Mouse (Mus musculus): ENCODE data around the gene Tmem109.

The Tmem109 gene

DNA sequence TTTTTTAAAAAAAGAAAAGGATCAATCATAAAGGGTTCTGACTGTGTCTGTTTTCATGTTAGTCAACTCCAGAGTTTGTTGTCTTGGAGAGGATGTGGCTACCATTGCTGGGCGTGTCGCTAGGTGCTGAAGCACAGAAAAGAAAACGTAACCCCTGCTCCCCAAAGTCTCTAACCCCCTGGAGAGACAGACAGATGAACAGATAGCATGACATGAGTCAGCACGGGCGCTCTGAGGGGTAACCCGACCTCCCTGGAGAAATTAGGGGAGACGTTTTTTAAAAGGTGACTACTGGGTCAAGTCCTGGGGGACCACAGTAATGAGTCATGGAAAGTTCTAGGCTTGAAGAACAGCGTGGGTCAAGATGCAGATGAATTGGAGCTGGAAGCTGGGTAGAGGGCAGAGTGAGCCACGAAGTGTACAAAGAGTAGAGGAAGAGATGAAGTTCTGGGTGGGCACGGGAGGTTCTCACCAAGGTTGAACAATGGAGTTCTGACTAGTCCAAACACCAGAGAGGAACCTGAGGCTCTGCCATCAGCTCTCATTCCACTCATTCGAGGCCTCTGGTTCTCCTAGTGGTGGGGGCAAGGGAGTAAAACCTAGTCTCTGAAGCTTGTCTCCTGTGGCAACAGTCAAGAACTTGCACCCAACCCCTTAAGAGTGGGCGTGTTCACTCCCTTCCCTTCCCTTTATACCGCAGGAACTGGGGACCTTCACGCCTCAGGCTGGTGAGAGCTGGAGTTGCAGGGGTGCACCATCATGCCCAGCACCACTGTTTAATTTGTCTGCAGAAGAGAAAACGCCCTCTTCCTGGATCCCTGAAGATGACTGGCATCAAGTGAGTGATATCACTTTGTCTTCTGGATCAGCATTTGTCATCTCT lies 42.5 kb downstream of the Tmem109 start, which contains the start of gene Slc15a3:
TSS of gene Slc15a3 (plus strand) at position 718 of the 883 bp plus-strand sequence.
- no peak for DNase-seq

DNA sequence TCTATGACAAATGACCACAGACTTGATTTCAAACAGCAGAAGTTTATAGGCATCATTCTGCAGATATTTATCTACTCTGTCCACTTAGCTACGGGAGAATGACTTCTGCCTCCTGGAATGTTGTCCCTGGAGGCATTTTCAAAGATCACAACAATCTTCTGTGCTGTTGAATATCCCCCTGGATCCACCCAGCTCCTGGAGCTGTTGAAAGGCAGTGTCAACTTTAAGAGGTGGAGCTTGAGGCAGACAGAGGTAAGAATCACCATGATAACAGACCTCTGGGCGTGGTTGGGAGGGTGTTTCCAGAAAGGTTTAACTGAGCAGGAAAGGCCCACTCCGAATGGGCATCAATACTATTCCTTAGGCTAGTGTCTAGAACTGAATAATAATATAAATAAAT lies 46.1 kb downstream of the Tmem109 start:
- no peak for DNase-seq

DNA sequence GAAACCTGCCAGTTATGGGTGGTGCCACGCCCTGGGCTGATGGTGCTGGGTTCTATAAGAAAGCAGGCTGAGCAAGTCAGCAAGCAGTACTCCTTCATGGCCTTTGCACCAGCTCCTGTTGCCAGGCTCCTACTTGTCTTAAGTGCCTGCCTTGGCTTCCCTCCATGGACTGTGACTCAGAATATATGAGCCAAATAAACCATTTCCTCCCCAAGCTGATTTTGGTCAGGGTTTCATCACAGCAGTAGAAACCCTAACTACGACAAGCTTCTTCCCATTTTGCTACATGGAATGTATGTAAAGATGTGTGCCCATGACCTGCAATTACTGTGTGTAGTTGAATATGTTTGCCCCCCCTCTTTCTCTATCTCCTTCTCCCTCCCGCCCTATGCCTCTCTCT lies 48.2 kb downstream of the Tmem109 start:
- DNase-seq = no peak

DNA sequence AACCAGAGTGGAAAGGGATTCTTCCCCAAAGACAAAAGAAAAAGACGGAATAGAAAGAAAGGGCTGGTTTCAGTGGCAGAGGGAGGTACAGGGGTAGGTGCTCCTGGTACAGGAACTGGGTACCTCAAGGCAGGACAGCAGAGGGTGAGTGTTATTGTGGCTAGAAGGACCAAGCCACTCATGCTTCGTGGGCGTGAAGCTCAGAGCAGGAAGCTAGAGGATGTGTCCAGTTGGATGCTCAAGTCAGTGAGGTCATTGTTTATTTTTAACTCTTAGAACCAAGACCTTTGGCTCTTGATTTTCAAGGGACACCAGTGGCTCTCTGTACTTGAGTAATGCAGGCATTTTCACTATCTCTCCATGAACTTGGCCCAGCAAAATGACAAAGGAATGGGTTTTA lies 49.8 kb downstream of the Tmem109 start:
- no peak for DNase-seq

DNA sequence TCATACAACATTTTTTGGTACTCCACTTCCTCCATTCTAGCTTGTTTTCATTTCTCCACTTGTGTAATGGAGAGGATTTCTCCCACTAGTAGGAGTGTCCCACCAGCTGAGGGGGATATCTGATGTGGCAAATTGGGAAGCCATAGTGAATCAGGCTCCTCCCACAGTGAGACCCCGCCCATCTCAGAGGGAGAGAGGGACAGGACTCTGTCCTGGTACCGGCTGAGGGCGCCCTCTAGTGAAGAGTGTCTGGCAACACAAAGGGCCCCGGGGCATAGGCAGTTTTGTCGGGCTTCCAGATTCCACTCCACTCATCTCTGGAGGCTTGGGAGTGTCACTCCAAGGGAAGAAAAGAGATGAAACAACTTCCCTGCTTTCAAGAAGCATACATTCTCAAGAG lies 50.4 kb downstream of the Tmem109 start:
- peak; percentile 56 to 76 for DNase-seq

DNA sequence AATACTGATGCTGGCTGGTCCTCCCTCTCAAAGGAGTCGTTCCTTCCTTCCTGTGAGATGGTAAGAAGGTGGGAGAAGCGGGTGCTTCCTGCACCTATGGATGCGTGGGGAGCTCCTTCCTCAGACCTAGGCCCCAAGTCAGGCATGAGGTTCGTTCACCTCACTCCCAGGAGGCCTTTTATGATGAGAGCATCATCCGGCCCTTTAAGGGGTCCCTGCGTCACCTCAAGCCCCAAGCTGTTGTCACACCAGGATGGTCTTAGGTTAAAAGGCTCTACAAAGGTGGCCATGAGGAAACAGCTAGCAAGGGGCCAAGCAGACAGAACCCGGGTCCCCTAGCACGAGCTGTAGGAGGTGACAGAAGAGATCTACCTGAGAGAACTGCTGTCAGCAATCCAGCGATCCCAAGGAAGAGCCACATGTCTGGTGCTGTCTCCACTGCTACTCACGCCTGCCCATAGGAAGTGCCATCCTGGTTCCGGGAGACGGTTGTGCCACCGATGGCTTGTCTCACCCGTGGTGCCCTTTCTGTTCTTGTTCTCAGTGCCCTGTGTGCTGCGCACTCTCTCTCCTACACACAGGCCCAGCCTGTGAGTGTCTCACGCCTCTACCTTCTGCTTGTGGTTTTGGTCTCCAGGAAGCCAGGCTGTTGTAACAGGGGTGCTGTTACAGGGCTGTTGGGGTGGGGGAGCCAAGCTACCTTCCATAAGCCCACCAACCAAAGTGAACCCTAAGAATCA lies 52.2 kb downstream of the Tmem109 start, which contains the start of gene Cd6:
TSS of gene Cd6 (minus strand) at position 623 of the 740 bp plus-strand sequence.
- no peak for DNase-seq

DNA sequence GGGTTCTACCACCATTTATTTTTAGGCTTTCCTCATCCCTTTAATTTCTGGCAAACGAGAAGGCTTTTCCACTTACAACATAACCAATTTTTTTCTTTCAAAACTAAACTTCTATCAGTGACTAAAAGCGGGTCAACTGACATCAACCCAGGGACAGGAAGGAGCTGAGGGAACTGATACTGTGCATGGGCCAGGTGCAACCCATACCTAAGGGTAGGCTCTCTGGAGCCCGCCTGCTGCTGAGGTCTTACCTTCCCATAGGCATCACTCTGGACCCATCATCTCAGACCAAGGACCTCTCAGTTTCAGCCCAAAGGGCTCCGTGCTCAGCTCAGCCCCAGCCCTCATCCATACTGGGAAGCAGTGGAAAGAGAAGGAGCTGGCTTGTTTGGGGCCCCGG lies 53.5 kb downstream of the Tmem109 start:
- no peak for DNase-seq

DNA sequence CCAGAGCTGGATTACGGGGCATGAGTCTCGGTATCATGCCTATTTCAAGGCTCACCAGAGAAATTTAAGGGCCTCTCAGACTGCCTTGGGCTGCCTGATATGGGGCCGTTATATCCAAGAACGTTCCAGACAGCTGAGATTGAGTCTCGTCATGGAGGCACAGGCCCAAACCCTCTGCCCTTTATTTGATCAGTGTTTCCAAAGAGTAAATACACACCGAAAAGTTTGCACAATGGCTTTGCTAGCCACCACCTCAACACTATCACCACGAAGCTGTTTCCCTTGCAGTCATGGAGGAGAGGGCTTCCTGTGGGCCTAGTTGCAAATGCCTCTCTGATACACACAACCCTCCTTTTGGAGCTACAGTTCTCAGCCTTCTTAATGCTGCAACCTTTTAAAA lies 57.7 kb downstream of the Tmem109 start:
- no peak for DNase-seq

DNA sequence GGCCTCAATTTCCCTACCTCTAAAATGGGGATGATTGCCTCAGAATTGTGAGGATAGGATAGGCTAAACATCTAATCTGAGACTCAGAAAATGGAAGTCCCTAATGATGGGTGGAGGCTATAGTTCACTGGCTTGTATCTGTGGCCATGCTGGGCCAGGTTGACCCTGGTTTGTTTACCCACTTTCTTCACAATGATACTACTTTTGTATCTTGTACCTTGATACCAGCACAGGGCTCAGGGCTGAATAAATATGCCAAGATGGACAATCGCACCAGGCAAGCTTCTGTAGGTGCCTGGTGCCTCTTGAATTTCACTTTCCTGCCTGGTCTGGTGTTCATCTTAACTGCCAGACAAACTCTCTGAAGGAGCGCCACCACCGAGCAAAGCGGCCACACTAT lies 59.3 kb downstream of the Tmem109 start:
- DNase-seq = no peak

DNA sequence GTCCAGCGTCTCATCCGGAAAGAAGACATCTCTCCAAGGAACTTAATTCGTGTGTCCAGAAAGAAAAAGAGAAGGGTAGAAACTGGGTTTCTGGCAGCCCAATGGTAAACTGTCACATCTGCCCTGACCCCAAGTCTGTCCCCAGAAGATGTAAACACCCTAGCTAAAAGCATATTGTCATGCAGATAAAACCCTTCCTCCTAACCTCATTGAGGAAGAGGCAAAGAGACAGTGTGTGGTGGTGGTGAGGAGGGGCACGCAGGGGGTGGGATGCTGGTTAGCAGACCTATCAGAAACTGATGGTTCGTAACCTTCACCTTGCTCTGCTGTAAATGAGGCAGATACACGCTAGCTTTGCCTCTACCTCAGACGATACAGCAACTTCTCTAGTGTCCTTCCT lies 60.5 kb downstream of the Tmem109 start:
- no peak for DNase-seq

Data from cerebellum, postnatal 25 days (tissue).